Mouse (Mus musculus) intestine, embryonic 14.5 days (tissue): ENCODE measurements around the gene Mag. TPM values are rescaled to one million over a fixed set of nuclear protein-coding genes. Genes with fewer than 3 reads are reported as not detected.

ENCODE experiments used
- ATAC-seq: fragments of 200-750 bp; cut with Nextera tagmentation; replicated peaks from 2 replicates; pipeline ENCODE4 v1.8.0; 2017; ENCODE audit warnings: low read depth, moderate number of reproducible peaks, moderate TSS enrichment, moderate library complexity; ENCODE audit not compliant: low FRiP score, low TSS enrichment
- DNase-seq: peaks from one replicate; pipeline ENCODE4 v3.0.0-alpha.2; 2018; ENCODE audit warnings: low spot score
- H3K27ac ChIP-seq: fragments of 300-500 bp; sonication (generic); 2 replicates; pipeline ENCODE4 v1.5.1; 2014; ENCODE audit warnings: low read depth, mild to moderate bottlenecking, control low read depth
- H3K27me3 ChIP-seq: fragments of 300-500 bp; sonication (generic); replicated peaks from 2 replicates; pipeline ENCODE4 v1.6.1; 2014; ENCODE audit warnings: low read length, control low read depth; ENCODE audit not compliant: control insufficient read depth, insufficient read depth
- H3K36me3 ChIP-seq: fragments of 300-500 bp; sonication (generic); 2 replicates; pipeline ENCODE4 v1.6.1; 2014; ENCODE audit warnings: low read length, control low read depth; ENCODE audit not compliant: control insufficient read depth, insufficient read depth
- H3K4me1 ChIP-seq: fragments of 300-500 bp; sonication (generic); replicated peaks from 2 replicates; pipeline ENCODE4 v1.6.1; 2014; ENCODE audit warnings: low read length, control low read depth, mixed read lengths; ENCODE audit not compliant: control insufficient read depth, insufficient read depth
- H3K4me2 ChIP-seq: fragments of 300-500 bp; sonication (generic); 2 replicates; pipeline ENCODE4 v1.6.1; 2014; ENCODE audit warnings: low read length
- H3K4me3 ChIP-seq: fragments of 300-500 bp; sonication (generic); 2 replicates; pipeline ENCODE4 v1.5.1; 2014; ENCODE audit warnings: low read depth, low read length, control low read depth, mixed read lengths
- H3K9ac ChIP-seq: fragments of 300-500 bp; sonication (generic); 2 replicates; pipeline ENCODE4 v1.6.1; 2014; ENCODE audit warnings: mild to moderate bottlenecking, low read length
- H3K9me3 ChIP-seq: fragments of 300-500 bp; sonication (generic); 2 replicates; pipeline ENCODE4 v1.6.1; 2016; ENCODE audit warnings: low read length, control low read depth; ENCODE audit not compliant: control insufficient read depth
- whole genome bisulfite sequencing: fragments of 180-500 bp; shearing (Covaris S2); extraction: QIAGEN DNeasy Blood & Tissue Kit; methylation state at CpG from one replicate; pipeline ENCODE4 v1.1.7; 2014; 5-methylcytosine and 5-hydroxymethylcytosine counted together
- polyA plus RNA-seq: library from polyadenylated mRNA; unstranded; fragments of >200 nt; fragmentation: Nextera tagmentation; extraction: Ambion mirVana; gene quantifications from 2 replicates; pipeline ENCODE4 v1.2.1, GENCODE M21; 2014

Gene Mag
- polyA plus RNA-seq, 1 experiment from 2014 or later: 0.22 TPM

DNA sequence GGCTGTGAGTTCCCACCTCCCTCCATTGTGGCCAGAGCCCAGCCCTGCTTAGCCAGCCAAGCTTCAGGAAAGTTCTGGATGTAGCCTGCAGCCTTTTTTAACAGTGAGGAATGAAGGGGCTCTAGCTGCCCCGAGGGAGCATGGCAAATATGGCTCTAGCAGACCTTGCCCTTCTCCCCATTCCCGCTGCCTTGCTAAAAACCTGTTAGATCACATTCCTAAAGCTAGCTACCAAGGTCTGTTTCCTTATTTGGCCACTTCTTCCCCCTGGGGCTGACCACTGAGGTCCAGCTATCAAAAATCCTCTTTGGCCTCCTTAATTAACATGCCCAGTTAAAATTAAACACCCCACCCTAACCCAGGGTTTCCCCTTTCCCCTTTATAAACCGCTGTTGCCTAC is 22.2 kb downstream of the Mag start:
- Histone ChIP-seq H3K4me2 (no peak overlapping the region), H3K4me1 (no peaks in the 10 kb centered on the region), H3K36me3 (no peaks in the 10 kb centered on the region), H3K4me3 (no peak overlapping the region), H3K27ac (no peak overlapping the region), H3K9ac (no peak overlapping the region), H3K9me3 (no peaks in the 10 kb centered on the region), H3K27me3 (no peaks in the 10 kb centered on the region)
- DNase-seq: no peak
- no peak for ATAC-seq
- 65% methylated on average over 3 of the region's 3 CpGs for WGBS

- Histone ChIP-seq H3K27me3 (no peaks in the 10 kb centered on the region), H3K9ac (no peak overlapping the region), H3K4me1 (no peaks in the 10 kb centered on the region), H3K4me2 (no peak overlapping the region), H3K9me3 (no peaks in the 10 kb centered on the region), H3K36me3 (no peaks in the 10 kb centered on the region), H3K27ac (no peak overlapping the region), H3K4me3 (no peak overlapping the region)
- DNase-seq (no peak), ATAC-seq (no peak)
- 80% methylated on average over 9 of the region's 9 CpGs for WGBS
Measured at GRCm38 (mm10) chr7:30891746-30892145, 22.9 kb downstream of the Mag start.

GRCm38 (mm10) chr7:30890681-30891080 is 24.0 kb downstream of the Mag start:
- H3K4me3 ChIP-seq: no peak overlapping the region
- no peak overlapping the region for H3K27ac ChIP-seq
- no peaks in the 10 kb centered on the region for H3K9me3 ChIP-seq
- no peaks in the 10 kb centered on the region for H3K36me3 ChIP-seq
- DNase-seq: no peak
- no peaks in the 10 kb centered on the region for H3K27me3 ChIP-seq
- no peak overlapping the region for H3K4me2 ChIP-seq
- ATAC-seq: no peak
- no peak overlapping the region for H3K9ac ChIP-seq
- H3K4me1 ChIP-seq: no peaks in the 10 kb centered on the region
- WGBS: 62% methylated on average over 2 of the region's 2 CpGs

DNA sequence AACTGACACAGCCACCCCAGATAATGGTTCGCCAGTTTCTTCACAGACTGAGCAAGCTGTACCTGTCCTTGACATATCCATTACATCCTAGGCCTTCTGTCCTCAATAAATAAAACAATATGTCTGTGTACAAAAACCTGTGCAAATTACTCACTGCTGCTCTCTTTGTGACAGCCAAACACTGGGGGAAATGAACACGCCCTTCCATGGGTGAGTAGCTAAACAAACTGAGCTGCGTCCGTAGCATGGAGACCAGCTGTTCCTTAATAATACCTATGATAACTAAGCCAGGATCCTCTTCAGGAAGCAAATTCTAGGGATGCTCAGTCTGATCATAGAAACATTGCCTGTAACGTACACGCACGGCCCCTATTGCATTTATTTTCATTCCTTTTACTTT is 25.9 kb downstream of the Mag start:
- Histone ChIP-seq H3K4me2 (no peak overlapping the region), H3K36me3 (no peaks in the 10 kb centered on the region), H3K27ac (no peak overlapping the region), H3K9me3 (no peaks in the 10 kb centered on the region), H3K4me1 (no peaks in the 10 kb centered on the region), H3K27me3 (no peaks in the 10 kb centered on the region), H3K9ac (no peak overlapping the region), H3K4me3 (no peak overlapping the region)
- DNase-seq: no peak
- no peak for ATAC-seq
- 75% methylated on average over 7 of the region's 7 CpGs for WGBS

- H3K36me3 ChIP-seq: no peaks in the 10 kb centered on the region
- no peaks in the 10 kb centered on the region for H3K27me3 ChIP-seq
- no peak overlapping the region for H3K4me2 ChIP-seq
- H3K4me1 ChIP-seq: no peaks in the 10 kb centered on the region
- no peak for ATAC-seq
- DNase-seq: no peak
- no peak overlapping the region for H3K27ac ChIP-seq
- no peak overlapping the region for H3K9ac ChIP-seq
- no peaks in the 10 kb centered on the region for H3K9me3 ChIP-seq
- H3K4me3 ChIP-seq: no peak overlapping the region
- 85% methylated on average over 14 of the region's 14 CpGs for WGBS
Measured at GRCm38 (mm10) chr7:30887568-30888188, 27.0 kb downstream of the Mag start.

DNA sequence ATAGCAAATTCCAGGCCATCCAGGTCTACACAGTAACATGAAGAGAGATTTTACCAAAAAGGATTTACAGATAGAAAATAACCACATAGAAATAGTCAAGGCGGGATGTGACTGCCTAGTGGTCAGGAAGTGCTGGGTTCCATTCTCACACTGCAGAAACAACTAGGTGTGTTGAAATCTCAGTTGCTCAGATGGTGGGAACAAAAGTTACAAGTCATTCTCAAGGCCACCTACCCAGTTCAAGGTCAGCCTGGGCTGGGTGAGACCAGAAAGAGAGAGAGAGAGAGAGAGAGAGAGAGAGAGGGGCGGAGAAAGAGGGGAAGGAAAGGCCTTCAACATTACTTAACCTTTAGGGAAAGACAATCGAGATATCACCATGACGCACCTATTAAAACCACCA is 27.8 kb downstream of the Mag start:
- Histone ChIP-seq H3K4me1 (no peaks in the 10 kb centered on the region), H3K9me3 (no peaks in the 10 kb centered on the region), H3K4me3 (no peak overlapping the region), H3K36me3 (no peaks in the 10 kb centered on the region), H3K27me3 (no peaks in the 10 kb centered on the region), H3K4me2 (no peak overlapping the region), H3K27ac (no peak overlapping the region), H3K9ac (no peak overlapping the region)
- WGBS: 81% methylated on average over 4 of the region's 4 CpGs
- DNase-seq: no peak
- no peak for ATAC-seq

DNA sequence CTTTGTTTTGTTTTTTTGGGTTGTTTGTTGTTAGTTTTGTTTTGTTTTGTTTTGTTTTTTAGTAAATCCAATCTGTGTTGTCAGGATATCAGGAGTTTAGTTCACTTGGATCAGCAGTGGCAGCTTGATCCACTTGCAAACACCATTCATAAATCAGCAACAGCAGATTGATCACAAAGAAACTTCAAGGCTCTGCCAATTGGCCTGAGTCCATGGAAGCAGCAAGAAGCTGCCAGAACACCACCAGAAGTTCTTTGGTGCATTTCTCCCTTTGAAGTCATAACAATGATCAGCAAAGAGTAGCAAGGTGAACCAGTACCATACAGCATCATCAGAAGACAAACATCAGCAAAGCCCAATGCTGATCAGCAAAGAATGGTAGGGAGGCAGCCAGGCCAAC is 30.6 kb downstream of the Mag start:
- no peak overlapping the region for H3K9ac ChIP-seq
- no peaks in the 10 kb centered on the region for H3K36me3 ChIP-seq
- no peak overlapping the region for H3K4me2 ChIP-seq
- no peak overlapping the region for H3K4me3 ChIP-seq
- no peak overlapping the region for H3K27ac ChIP-seq
- H3K4me1 ChIP-seq: no peaks in the 10 kb centered on the region
- no peaks in the 10 kb centered on the region for H3K27me3 ChIP-seq
- ATAC-seq (no peak), DNase-seq (no peak)
- H3K9me3 ChIP-seq: no peaks in the 10 kb centered on the region

DNA sequence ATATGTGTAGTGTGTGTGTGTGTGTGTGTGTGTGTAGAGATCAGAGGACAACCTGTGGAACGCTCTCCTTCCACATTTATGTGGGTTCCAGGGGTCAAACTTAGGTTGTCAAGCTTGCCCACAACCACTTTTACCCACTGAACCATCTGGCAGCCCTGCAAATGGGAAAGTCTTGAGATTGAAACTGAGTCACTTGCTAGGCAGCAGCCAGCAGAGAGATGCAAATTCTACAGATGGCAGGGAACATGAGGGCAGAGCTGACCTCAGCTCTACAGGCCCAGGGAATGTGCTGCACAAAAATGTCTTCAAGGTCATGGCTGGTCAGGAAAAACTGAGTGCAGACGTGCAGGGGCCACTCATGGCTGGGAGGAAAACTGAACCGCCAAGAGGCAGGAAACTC is 33.3 kb downstream of the Mag start:
- H3K4me3 ChIP-seq: no peak overlapping the region

DNA sequence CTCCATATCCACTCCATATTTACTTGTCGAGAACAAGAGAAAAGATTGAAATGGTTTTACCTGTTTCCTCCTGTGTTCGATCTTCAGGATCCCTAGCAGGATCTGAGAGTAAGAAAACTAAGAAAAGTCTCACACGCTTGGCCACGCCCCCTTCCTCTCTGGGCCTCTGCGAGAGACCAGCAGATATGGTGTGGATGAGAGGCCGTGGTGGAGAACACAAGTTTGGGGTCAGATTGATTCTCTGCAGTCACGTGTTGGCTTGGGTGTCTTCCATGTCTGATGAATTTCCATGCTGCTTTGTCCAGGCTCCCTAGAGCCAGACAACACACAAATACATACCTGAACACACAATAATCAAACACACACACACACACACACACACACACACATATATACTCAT is 34.5 kb downstream of the Mag start, which contains the start of gene Cd22:
Gene Cd22 (minus strand): TSS at position 167 of the 400 bp plus-strand sequence.
- WGBS: 62% methylated on average over 7 of the region's 7 CpGs
- H3K9ac ChIP-seq: no peak within 1 kb of the TSS
- ATAC-seq: no peak

More for the DNA sequence above, 33.3 kb downstream of the Mag start:
- 75% methylated on average over 3 of the region's 3 CpGs for WGBS
- Histone ChIP-seq H3K9me3 (no peaks in the 10 kb centered on the region), H3K4me2 (no peak overlapping the region), H3K36me3 (no peaks in the 10 kb centered on the region), H3K27me3 (no peaks in the 10 kb centered on the region), H3K27ac (no peak overlapping the region), H3K4me1 (no peaks in the 10 kb centered on the region), H3K9ac (no peak overlapping the region)
- DNase-seq (no peak), ATAC-seq (no peak)

More for the DNA sequence above, 34.5 kb downstream of the Mag start, which contains the start of gene Cd22:
- H3K27ac ChIP-seq: no peak within 1 kb of the TSS
- no peaks in the 10 kb centered on the region for H3K27me3 ChIP-seq
- no peaks in the 10 kb centered on the region for H3K9me3 ChIP-seq
- no peaks in the 10 kb centered on the region for H3K4me1 ChIP-seq
- H3K4me2 ChIP-seq: no peak within 1 kb of the TSS
- no peaks in the 10 kb centered on the region for H3K36me3 ChIP-seq
- H3K4me3 ChIP-seq: no peak within 1 kb of the TSS
- DNase-seq: no peak
